Mouse (Mus musculus) kidney, adult 2 months (tissue): ENCODE measurements around the gene Barx2.

Experiments
- CTCF ChIP-seq: fragments of 200-500 bp; conservative IDR thresholded peaks from 2 replicates; pipeline ENCODE4 v1.5.1; 2011; ENCODE audit warnings: low read depth, mild to moderate bottlenecking, control low read depth, low read length, moderate library complexity, mixed read lengths; ENCODE audit not compliant: insufficient read depth, insufficient read length
- POLR2A ChIP-seq: fragments of 200-500 bp; IDR thresholded peaks from one replicate; pipeline ENCODE4 v1.6.1; 2011; ENCODE audit warnings: low read depth, low read length, control low read depth

DNA sequence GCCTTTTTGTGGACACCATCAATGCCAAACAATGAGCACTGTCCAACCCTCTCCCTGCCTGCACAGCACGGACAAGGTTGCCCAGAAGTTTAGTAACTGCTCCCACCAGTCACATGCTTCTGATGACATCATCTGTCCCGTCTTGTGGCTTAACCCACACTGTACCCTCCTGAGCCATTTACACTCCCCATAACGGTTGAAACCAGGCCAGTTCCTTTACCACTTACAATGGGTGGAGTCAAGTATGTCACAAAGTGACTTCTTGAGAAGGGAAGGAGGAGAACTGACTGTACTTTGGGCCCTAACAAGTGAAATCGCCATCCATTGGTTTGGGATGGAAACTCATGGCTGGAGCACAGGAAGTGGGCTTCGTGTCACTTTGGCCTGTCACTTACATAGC, 35.8 kb upstream of the Barx2 start:
- TF ChIP-seq CTCF (no peak), POLR2A (no peak)
